Mouse (Mus musculus) E14TG2a.4 (cell line): ENCODE measurements around the gene Trim10.

ENCODE experiments used
- H3K27me3 ChIP-seq: 2 replicates; pipeline ENCODE4 v1.6.1; 2014; ENCODE audit warnings: low read length, control low read depth; ENCODE audit not compliant: insufficient read depth
- H3K36me3 ChIP-seq: 2 replicates; pipeline ENCODE4 v1.6.1; 2014; ENCODE audit warnings: low read length, control low read depth; ENCODE audit not compliant: insufficient read depth
- H3K4me1 ChIP-seq: replicated peaks from 2 replicates; pipeline ENCODE4 v1.6.1; 2014; ENCODE audit warnings: low read depth, low read length, control low read depth
- H3K4me3 ChIP-seq: replicated peaks from 2 replicates; pipeline ENCODE4 v1.5.1; 2014; ENCODE audit warnings: mild to moderate bottlenecking, low read length
- H3K9me3 ChIP-seq: 2 replicates; pipeline ENCODE4 v1.6.1; 2014; ENCODE audit warnings: low read length, control low read depth
- CTCF ChIP-seq: conservative IDR thresholded peaks from 2 replicates; pipeline ENCODE4 v1.5.1; 2014; ENCODE audit warnings: low read length
- NANOG ChIP-seq: IDR thresholded peaks from 2 replicates; pipeline ENCODE4 v1.6.1; 2014; ENCODE audit warnings: borderline replicate concordance, low read length, mixed read lengths
- POU5F1 ChIP-seq: IDR thresholded peaks from 2 replicates; pipeline ENCODE4 v1.6.1; 2014; ENCODE audit warnings: low read length, borderline replicate concordance

The Trim10 gene

GRCm38 (mm10) chr17:36836874-36837647 lies 32.3 kb upstream of the Trim10 start, which contains the start of gene Trim26:
TSS of gene Trim26 (plus strand) at chr17:36837134.
- peaks cover 18% of the 10 kb centered on the region for H3K36me3 ChIP-seq
- H3K4me3 ChIP-seq: peak within 1 kb of the TSS; percentile 88
- no peaks in the 10 kb centered on the region for H3K27me3 ChIP-seq
- H3K4me1 ChIP-seq: peaks cover 71% of the 10 kb centered on the region
- no peak for TF ChIP-seq POU5F1
- no peak for TF ChIP-seq CTCF
- TF ChIP-seq NANOG: no peak
- H3K9me3 ChIP-seq: peaks cover 9% of the 10 kb centered on the region

GRCm38 (mm10) chr17:36839001-36839400 lies 30.4 kb upstream of the Trim10 start:
- no peak for TF ChIP-seq CTCF
- TF ChIP-seq NANOG: no peak
- no peak for TF ChIP-seq POU5F1
- peaks cover 77% of the 10 kb centered on the region for H3K4me1 ChIP-seq
- H3K4me3 ChIP-seq: no peak overlapping the region
- peaks cover 9% of the 10 kb centered on the region for H3K9me3 ChIP-seq
- peaks cover 24% of the 10 kb centered on the region for H3K36me3 ChIP-seq
- no peaks in the 10 kb centered on the region for H3K27me3 ChIP-seq

GRCm38 (mm10) chr17:36839931-36840330 lies 29.4 kb upstream of the Trim10 start:
- H3K4me3 ChIP-seq: no peak overlapping the region
- no peaks in the 10 kb centered on the region for H3K27me3 ChIP-seq
- peaks cover 86% of the 10 kb centered on the region for H3K4me1 ChIP-seq
- H3K36me3 ChIP-seq: peaks cover 24% of the 10 kb centered on the region
- TF ChIP-seq CTCF (no peak), POU5F1 (no peak), NANOG (no peak)
- H3K9me3 ChIP-seq: peaks cover 1% of the 10 kb centered on the region

- H3K4me1 ChIP-seq: peaks cover 90% of the 10 kb centered on the region
- TF ChIP-seq NANOG (no peak), CTCF (no peak), POU5F1 (no peak)
Observed at GRCm38 (mm10) chr17:36840961-36841445, 28.4 kb upstream of the Trim10 start.

GRCm38 (mm10) chr17:36843696-36844095 lies 25.7 kb upstream of the Trim10 start:
- no peaks in the 10 kb centered on the region for H3K27me3 ChIP-seq
- peaks cover 83% of the 10 kb centered on the region for H3K4me1 ChIP-seq
- no peak for TF ChIP-seq NANOG
- TF ChIP-seq POU5F1: no peak
- no peak for TF ChIP-seq CTCF
- peak overlapping the region; percentile 35 for H3K4me3 ChIP-seq
- H3K36me3 ChIP-seq: peaks cover 39% of the 10 kb centered on the region
- H3K9me3 ChIP-seq: no peaks in the 10 kb centered on the region

More at GRCm38 (mm10) chr17:36840961-36841445, 28.4 kb upstream of the Trim10 start:
- Histone ChIP-seq H3K27me3 (no peaks in the 10 kb centered on the region), H3K4me3 (no peak overlapping the region), H3K36me3 (peaks cover 26% of the 10 kb centered on the region), H3K9me3 (no peaks in the 10 kb centered on the region)

- Histone ChIP-seq H3K36me3 (peaks cover 40% of the 10 kb centered on the region), H3K9me3 (no peaks in the 10 kb centered on the region), H3K4me3 (peak overlapping the region; percentile 35), H3K4me1 (peaks cover 83% of the 10 kb centered on the region), H3K27me3 (no peaks in the 10 kb centered on the region)
- TF ChIP-seq POU5F1 (no peak), CTCF (no peak), NANOG (peak; percentile 97)
Observed at GRCm38 (mm10) chr17:36844286-36844719, 25.1 kb upstream of the Trim10 start.

- TF ChIP-seq CTCF (no peak), POU5F1 (no peak), NANOG (no peak)
- Histone ChIP-seq H3K4me3 (no peak overlapping the region), H3K9me3 (no peaks in the 10 kb centered on the region), H3K4me1 (peaks cover 82% of the 10 kb centered on the region), H3K36me3 (peaks cover 39% of the 10 kb centered on the region), H3K27me3 (no peaks in the 10 kb centered on the region)
Observed at GRCm38 (mm10) chr17:36844725-36845124, 24.6 kb upstream of the Trim10 start.

GRCm38 (mm10) chr17:36848911-36849310 lies 20.5 kb upstream of the Trim10 start:
- no peaks in the 10 kb centered on the region for H3K27me3 ChIP-seq
- H3K4me3 ChIP-seq: no peak overlapping the region
- H3K4me1 ChIP-seq: peaks cover 61% of the 10 kb centered on the region
- H3K36me3 ChIP-seq: peaks cover 70% of the 10 kb centered on the region
- no peaks in the 10 kb centered on the region for H3K9me3 ChIP-seq
- TF ChIP-seq CTCF (no peak), NANOG (no peak), POU5F1 (no peak)

GRCm38 (mm10) chr17:36849992-36850391 lies 19.4 kb upstream of the Trim10 start:
- no peak overlapping the region for H3K4me3 ChIP-seq
- H3K9me3 ChIP-seq: no peaks in the 10 kb centered on the region
- H3K36me3 ChIP-seq: peaks cover 81% of the 10 kb centered on the region
- no peaks in the 10 kb centered on the region for H3K27me3 ChIP-seq
- H3K4me1 ChIP-seq: peaks cover 59% of the 10 kb centered on the region
- TF ChIP-seq POU5F1: no peak
- no peak for TF ChIP-seq CTCF
- TF ChIP-seq NANOG: no peak
